In the genomic region with DNA sequence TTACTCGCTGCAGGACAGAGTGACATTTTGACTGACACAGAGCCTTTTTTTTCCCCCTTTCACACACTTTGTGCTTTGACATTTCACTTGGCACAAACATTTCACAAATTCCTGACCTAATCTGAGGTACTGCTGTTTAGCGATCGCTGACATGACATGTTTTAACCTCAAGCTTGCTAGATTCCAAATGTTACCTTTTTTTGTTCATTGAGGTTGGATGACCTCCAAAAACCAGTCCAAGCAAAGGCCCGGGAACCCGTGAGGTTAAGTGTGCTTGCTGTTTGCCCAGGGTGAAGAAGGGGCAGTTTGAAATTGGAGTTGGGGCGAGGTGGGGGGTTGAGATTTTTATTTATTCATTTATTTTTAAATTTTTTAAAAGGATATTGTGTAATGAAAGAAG, we compare ENCODE assay signal across 19 mouse cellular contexts. TPM values are rescaled to one million over a fixed set of nuclear protein-coding genes. Genes with fewer than 3 reads are reported as not detected.
DNase-seq lines count a peak whose midpoint lies in the region; ATAC-seq and TF ChIP-seq lines count a peak whose summit lies in the region.
"Had no signal": no experiment of that assay in that cellular context is flagged by ENCODE, and none has a peak within 500 bp of the region (broad histone marks: within the 10 kb centered on the region; RNA-seq: fewer than 3 reads in every experiment).

No protein-coding gene starts in this region.

- H3K4me3 ChIP-seq in forebrain, embryonic 14.5 days (ENCODE audit: low read depth, low read length), result no peak overlapping the region
- no peak overlapping the region for H3K4me3 ChIP-seq in forebrain, postnatal 0 days (ENCODE audit: low read depth, low read length)
- no peak overlapping the region for H3K4me3 ChIP-seq in kidney, embryonic 16.5 days (ENCODE audit: low read length)
- H3K4me3 ChIP-seq in kidney, embryonic 15.5 days (replicated peaks), result no peak overlapping the region
- H3K4me3 ChIP-seq: gastrocnemius, adult 2 months; heart, embryonic 15.5 days; hindbrain, embryonic 10.5 days had no signal

- no peak for ATAC-seq in forebrain, embryonic 14.5 days
- ATAC-seq in forebrain, postnatal 0 days, result no peak; the same call in 1 of the 2 replicates
- no peak for ATAC-seq in kidney, embryonic 16.5 days (ENCODE audit: low FRiP score, low TSS enrichment)
- no peak for ATAC-seq in kidney, embryonic 15.5 days (replicated peaks; ENCODE audit: low FRiP score)
- ATAC-seq: forebrain, embryonic 16.5 days had no signal

- no peak for TF ChIP-seq CTCF in forebrain, postnatal 0 days (IDR thresholded peaks at IDR 0.05; ENCODE audit: low read depth)
- TF ChIP-seq CTCF in brain, embryonic 14.5 days (IDR thresholded peaks at IDR 0.05; ENCODE audit: borderline replicate concordance, extremely low read depth, insufficient read depth, insufficient read length), result no peak

- H3K9me3 ChIP-seq in forebrain, embryonic 14.5 days (replicated peaks; ENCODE audit: control insufficient read depth, low read length), result no peaks in the 10 kb centered on the region
- H3K9me3 ChIP-seq in forebrain, postnatal 0 days (ENCODE audit: low read length), result no peaks in the 10 kb centered on the region
- no peaks in the 10 kb centered on the region for H3K9me3 ChIP-seq in kidney, embryonic 16.5 days (ENCODE audit: low read length)
- H3K9me3 ChIP-seq in kidney, embryonic 15.5 days (replicated peaks), result no peaks in the 10 kb centered on the region
- H3K9me3 ChIP-seq: heart, embryonic 15.5 days; hindbrain, embryonic 10.5 days had no signal

- H3K36me3 ChIP-seq in forebrain, embryonic 14.5 days (ENCODE audit: control insufficient read depth, insufficient read depth, low read length), result no peaks in the 10 kb centered on the region
- no peaks in the 10 kb centered on the region for H3K36me3 ChIP-seq in forebrain, postnatal 0 days (ENCODE audit: insufficient read depth)
- no peaks in the 10 kb centered on the region for H3K36me3 ChIP-seq in kidney, embryonic 16.5 days (ENCODE audit: insufficient read depth, low read length)
- no peaks in the 10 kb centered on the region for H3K36me3 ChIP-seq in kidney, embryonic 15.5 days
- H3K36me3 ChIP-seq: heart, embryonic 15.5 days; hindbrain, embryonic 10.5 days had no signal

- no peak overlapping the region for H3K27ac ChIP-seq in forebrain, embryonic 14.5 days (ENCODE audit: low read depth, low read length)
- H3K27ac ChIP-seq in forebrain, postnatal 0 days (ENCODE audit: low read depth, low read length), result no peak overlapping the region
- no peak overlapping the region for H3K27ac ChIP-seq in kidney, embryonic 16.5 days (ENCODE audit: low read length)
- H3K27ac ChIP-seq in kidney, embryonic 15.5 days, result no peak overlapping the region
- H3K27ac ChIP-seq: gastrocnemius, adult 2 months; heart, embryonic 15.5 days; hindbrain, embryonic 10.5 days; hindbrain, embryonic 14.5 days had no signal

- peaks cover under 1% of the 10 kb centered on the region; the same call in 1 of the 2 replicates for H3K4me1 ChIP-seq in forebrain, embryonic 14.5 days (ENCODE audit: control insufficient read depth, insufficient read depth, low read length)
- H3K4me1 ChIP-seq in forebrain, postnatal 0 days (ENCODE audit: insufficient read depth), result no peaks in the 10 kb centered on the region
- peaks cover 6% of the 10 kb centered on the region for H3K4me1 ChIP-seq in kidney, embryonic 16.5 days (ENCODE audit: insufficient read depth, low read length)
- 0 out of 2 replicates have a peak, but pooled peaks cover 4% of the 10 kb centered on the region for H3K4me1 ChIP-seq in kidney, embryonic 15.5 days

- no peak for TF ChIP-seq POLR2A in brain, embryonic 14.5 days (IDR thresholded peaks at IDR 0.05; ENCODE audit: borderline replicate concordance, extremely low read depth, insufficient read depth, insufficient read length, poor library complexity, severe bottlenecking)

- no peak overlapping the region for H3K9ac ChIP-seq in forebrain, embryonic 14.5 days (ENCODE audit: low read length)
- no peak overlapping the region for H3K9ac ChIP-seq in forebrain, postnatal 0 days
- H3K9ac ChIP-seq in kidney, embryonic 16.5 days (replicated peaks; ENCODE audit: low read length), result no peak overlapping the region
- H3K9ac ChIP-seq in kidney, embryonic 15.5 days, result no peak overlapping the region
- H3K9ac ChIP-seq: heart, embryonic 15.5 days; hindbrain, embryonic 14.5 days had no signal

- no peaks in the 10 kb centered on the region for H3K27me3 ChIP-seq in forebrain, embryonic 14.5 days (replicated peaks; ENCODE audit: control insufficient read depth, insufficient read depth, low read length)
- no peaks in the 10 kb centered on the region for H3K27me3 ChIP-seq in forebrain, postnatal 0 days (ENCODE audit: insufficient read depth, low read length)
- H3K27me3 ChIP-seq in kidney, embryonic 16.5 days (ENCODE audit: insufficient read depth, low read length), result no peaks in the 10 kb centered on the region
- H3K27me3 ChIP-seq in kidney, embryonic 15.5 days, result no peaks in the 10 kb centered on the region
- H3K27me3 ChIP-seq: heart, embryonic 15.5 days had no signal

- no peak overlapping the region for H3K4me2 ChIP-seq in forebrain, embryonic 14.5 days (ENCODE audit: low read length)
- H3K4me2 ChIP-seq in forebrain, postnatal 0 days (ENCODE audit: low read depth), result no peak overlapping the region
- no peak overlapping the region for H3K4me2 ChIP-seq in kidney, embryonic 16.5 days (replicated peaks; ENCODE audit: low read depth, low read length)
- no peak overlapping the region for H3K4me2 ChIP-seq in kidney, embryonic 15.5 days
- H3K4me2 ChIP-seq: heart, embryonic 11.5 days; heart, embryonic 15.5 days; hindbrain, embryonic 14.5 days had no signal

- 39% methylated on average over 6 of the region's 6 CpGs for WGBS in forebrain, embryonic 14.5 days
- WGBS in forebrain, postnatal 0 days, result 27% methylated on average over 6 of the region's 6 CpGs
- 70% methylated on average over 6 of the region's 6 CpGs for WGBS in kidney, embryonic 16.5 days
- 77% methylated on average over 6 of the region's 6 CpGs for WGBS in kidney, embryonic 15.5 days

- peak; percentile 30 for DNase-seq in forebrain, embryonic 14.5 days (ENCODE audit: low spot score)
- no peak for DNase-seq in forebrain, postnatal 0 days
- DNase-seq in kidney, adult 11 months, result peak; percentile 62
- peak; percentile 83 for DNase-seq in kidney, adult 9 months
- peak; percentile 40 for DNase-seq in brain, embryonic 14.5 days (ENCODE audit: low read depth)
- no peak for DNase-seq in thymus, postnatal 4 days
- DNase-seq: adrenal gland, postnatal 14 days; cerebellum, adult 18-20 months; cerebellum, adult 9-11 months; cerebellum, postnatal 36 days; gastrocnemius, adult 2 months; gastrocnemius, postnatal 25 days had no signal

RNA-seq across cellular contexts. Expression of gene Ppp2r3a, which starts 31.1 kb away (rescaled TPM):
- 20.6 and 25.8 TPM in 2 replicates for polyA plus RNA-seq in forebrain, embryonic 14.5 days (2014; fragmentation: Nextera tagmentation; extraction: Ambion mirVana)
- total RNA-seq in forebrain, postnatal 0 days (2014; rRNA removed), result 40.8 and 45.5 TPM in 2 replicates
- 13.8 and 16.8 TPM in 2 replicates for polyA plus RNA-seq in forebrain, postnatal 0 days (2015; fragmentation: Nextera tagmentation; extraction: Ambion mirVana)
- polyA plus RNA-seq in kidney, embryonic 16.5 days (2015; fragmentation: Nextera tagmentation; extraction: Ambion mirVana), result 15.7 and 18.8 TPM in 2 replicates
- polyA plus RNA-seq in kidney, embryonic 15.5 days (2015; fragmentation: Nextera tagmentation; extraction: Ambion mirVana), result 16.4 and 17.5 TPM in 2 replicates
- 22.3 and 35.4 TPM in 2 replicates for polyA plus RNA-seq in brain, embryonic 14.5 days (2012; rRNA removed)

Comparison
In these comparisons a context has a peak if more than half of its experiments do, and no peak if none do; other contexts are left out.
1. DNase-seq: peak in forebrain, embryonic 14.5 days (single experiment), kidney, adult 11 months (single experiment), kidney, adult 9 months (single experiment) and brain, embryonic 14.5 days (single experiment); none in forebrain, postnatal 0 days (single experiment) and thymus, postnatal 4 days (single experiment).